Mouse (Mus musculus) kidney, postnatal 36 days (tissue): ENCODE results near the gene Serp2.
A peak's percentile ranks its signal among the peaks of the same experiment; 100 is the strongest.

Source experiments
- DNase-seq, 2 experiments: peaks; one replicate each; pipeline ENCODE4 v3.0.0; 2021 to 2022; ENCODE audit warnings: mixed read lengths in 2 of 2

The Serp2 gene

DNA sequence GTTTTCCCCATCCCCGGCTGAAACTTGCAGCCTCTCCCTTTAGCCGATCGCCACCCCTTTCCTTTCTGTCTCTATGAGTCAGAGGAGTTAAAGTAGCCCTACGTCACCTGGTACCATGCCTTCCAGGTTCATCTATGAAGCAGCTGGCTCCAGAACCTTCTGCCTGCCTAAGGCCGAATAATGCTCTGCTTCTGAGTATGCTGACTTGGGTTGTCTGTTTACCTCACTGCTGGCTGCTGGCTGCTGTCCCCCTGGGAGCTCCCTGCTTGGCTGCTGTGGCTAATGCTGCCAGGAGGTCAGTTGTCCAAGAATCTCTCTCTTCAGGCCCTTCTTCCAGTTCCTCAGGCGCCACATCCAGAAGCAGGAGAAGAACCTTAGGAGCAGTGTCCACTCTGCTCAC lies 30.2 kb downstream of the Serp2 start:
- no peak for DNase-seq

- DNase-seq: no peak
Measured at GRCm38 (mm10) chr14:76523344-76523743, 33.3 kb downstream of the Serp2 start.

- no peak for DNase-seq
Measured at GRCm38 (mm10) chr14:76521308-76521707, 35.4 kb downstream of the Serp2 start.

GRCm38 (mm10) chr14:76520606-76521005 lies 36.1 kb downstream of the Serp2 start:
- peak in 1 of 2 experiments; percentile 51 for DNase-seq

GRCm38 (mm10) chr14:76518217-76518616 lies 38.5 kb downstream of the Serp2 start:
- no peak for DNase-seq

DNA sequence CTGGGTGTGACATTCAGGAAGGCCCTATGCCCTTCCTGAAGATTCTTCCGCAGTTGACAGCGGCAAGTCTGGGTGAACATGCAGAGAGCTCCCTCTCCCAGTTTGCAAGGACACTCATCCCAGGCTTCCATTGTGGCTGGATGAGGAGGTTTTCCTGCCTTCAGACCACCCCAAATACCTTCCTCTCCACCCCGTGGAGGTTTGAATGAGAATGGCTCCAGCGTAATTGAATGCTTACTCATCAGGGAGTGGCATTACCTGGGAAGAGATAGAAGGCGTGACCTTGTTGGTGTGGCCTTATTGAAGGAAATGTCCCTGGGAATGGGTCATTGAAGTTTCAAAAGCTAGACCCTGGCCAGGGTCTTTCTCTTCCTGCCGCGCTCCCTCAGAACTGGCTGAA lies 41.1 kb downstream of the Serp2 start:
- no peak for DNase-seq

DNA sequence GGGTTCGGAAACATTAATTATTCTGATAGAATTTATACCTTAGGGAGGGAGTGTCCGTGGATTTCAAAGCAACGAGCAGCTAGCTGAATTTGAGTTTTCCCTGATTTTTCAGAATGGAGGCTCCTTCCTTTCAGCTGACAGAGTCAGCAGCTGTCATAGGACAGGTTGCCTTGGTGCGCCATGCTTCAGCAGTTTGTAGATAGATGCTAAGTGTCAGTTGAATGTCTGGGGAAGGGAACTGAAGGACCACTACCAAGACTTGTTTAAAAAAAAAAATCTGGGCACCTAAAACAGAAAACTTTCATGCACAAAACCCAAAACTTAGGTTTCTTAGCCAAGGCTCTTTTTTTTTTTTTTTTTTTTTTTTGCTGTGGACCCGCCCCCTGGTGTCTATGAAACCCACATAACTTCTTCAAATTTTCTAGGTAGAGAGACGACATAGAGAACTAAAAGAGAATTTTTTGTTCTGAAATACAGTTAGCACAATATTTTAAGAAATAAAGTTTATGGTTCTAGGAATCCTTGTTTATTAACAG lies 42.6 kb downstream of the Serp2 start:
- DNase-seq: no peak

GRCm38 (mm10) chr14:76513395-76514049 lies 43.2 kb downstream of the Serp2 start:
- DNase-seq: peak in 1 of 2 experiments; percentile 18

DNA sequence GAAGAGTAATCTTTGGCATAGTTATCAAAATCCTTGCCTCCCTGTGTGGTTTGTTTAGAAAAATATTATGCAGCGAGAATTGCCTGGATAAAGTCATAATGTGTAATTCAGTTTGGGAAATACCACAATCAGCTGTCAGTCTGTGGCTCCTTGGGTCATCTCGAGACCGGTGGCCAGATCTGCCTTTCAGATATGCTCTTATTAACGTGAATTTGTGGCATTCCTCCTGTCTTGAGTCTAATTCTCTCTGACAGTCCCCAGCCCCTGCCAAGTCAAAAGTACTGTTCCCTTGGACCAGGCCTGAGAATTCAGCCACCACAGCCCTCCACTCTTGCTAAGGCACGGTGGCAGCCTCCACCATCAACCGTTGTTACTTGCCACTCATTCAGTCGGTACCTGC lies 44.7 kb downstream of the Serp2 start:
- no peak for DNase-seq

DNA sequence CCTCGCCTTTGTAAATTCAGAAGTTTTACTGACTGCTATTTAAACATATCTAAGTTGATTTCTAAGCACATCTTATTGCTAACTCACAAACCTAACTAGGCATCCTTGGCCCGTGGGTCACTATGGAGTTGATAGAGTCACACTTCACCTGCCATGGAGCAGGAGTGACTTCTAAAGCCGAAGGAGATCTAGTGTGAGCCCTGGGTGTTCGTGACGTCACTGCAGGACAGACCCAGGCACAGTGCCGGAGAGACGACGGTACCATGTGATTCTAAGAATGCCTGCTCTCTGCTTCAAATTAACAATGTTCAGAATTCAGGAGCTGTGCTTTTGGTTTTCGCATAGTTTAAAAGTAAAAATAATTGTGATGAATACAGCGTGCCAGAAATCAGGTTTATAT lies 48.0 kb downstream of the Serp2 start:
- peak; percentile 42 to 61 for DNase-seq

DNA sequence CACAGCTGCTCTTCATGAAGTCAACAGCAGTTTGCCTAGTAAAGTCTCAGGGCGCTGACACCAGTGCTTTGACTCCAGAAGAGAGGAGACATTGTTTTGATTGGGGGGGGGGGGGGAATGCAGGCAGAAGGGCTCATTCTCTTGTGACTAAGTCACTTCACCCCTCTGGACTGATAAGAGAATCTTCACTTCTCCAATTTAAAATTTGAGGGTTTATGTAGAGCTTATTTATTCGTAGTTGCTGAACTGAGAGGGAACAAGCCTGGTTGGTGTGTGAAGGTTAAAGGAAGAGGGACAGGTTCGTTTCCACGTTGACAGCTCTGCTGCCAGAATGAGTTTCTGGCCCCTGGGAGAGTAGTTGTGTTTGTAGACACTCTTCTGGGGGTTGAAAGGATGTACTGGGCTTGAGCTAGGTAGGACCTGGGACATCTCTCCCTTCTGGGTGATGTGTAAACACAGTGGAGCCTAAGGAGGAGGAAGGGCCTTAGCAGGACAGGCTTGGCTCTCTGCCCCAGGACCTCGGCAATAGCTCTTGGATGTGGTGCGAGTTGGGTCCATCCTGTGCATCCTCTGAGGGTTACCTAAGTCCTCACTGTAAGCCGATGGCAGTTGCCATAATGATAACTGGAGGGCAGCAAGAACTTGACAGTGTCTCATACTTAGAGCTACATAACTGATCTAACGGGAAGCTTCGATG lies 48.7 kb downstream of the Serp2 start:
- peak in 1 of 2 experiments; percentile 45 for DNase-seq

DNA sequence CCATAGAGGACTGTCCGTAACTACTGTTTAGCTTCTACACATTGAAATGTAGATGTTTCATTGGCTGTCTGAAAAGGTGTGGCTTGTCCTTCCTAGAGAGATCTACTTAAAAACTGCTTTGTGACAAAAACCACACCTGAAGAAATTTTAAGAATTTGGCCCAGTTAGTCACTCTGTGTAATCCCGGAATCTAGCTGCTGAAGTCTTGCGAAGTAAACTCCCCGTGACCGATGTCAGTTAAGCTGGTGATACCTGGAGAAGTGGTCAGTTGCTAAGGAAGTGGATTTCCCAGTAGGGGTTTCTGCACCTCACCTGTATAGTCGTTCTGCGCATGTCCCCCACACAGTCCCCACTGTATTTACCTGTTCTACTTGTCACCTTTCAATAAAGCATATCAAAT lies 49.3 kb downstream of the Serp2 start:
- DNase-seq: no peak

DNA sequence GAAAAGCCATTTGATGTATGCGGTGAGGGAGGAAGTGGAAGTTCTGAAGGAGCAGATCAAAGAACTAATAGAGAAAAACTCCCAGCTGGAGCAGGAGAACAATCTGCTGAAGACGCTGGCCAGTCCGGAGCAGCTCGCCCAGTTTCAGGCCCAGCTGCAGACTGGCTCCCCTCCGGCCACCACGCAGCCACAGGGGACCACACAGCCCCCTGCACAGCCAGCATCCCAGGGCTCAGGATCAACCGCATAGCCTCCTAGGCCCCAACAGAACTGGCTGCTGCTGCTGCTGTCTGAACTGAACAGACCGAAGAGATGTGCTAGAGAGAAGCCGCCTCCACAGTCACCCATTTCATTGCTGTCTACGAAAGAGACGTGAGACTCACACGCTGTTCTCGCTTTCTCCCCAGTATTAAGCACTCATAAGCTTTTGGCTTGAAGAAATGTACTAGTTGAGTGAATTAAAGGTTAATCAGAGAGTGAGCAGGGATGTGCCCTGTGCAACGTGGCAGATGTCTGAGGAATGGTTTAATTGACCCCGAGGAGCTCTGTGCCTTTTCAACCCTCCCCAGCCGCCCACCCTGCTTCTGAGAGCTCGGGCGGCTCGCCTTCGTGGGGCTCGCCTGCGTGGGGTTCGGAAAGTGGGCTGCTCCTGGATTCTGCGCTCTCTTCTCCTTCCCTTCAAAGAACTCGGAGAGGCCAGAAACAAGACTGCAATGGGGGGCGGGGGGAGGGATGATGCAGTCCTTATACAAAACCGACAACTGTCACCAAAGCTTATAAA lies 50.1 kb downstream of the Serp2 start:
- DNase-seq: peak in 1 of 2 experiments; percentile 38

- peak; percentile 93 to 94 for DNase-seq
Measured at GRCm38 (mm10) chr14:76505439-76506220, 51.1 kb downstream of the Serp2 start.

- no peak for DNase-seq
Measured at GRCm38 (mm10) chr14:76505101-76505438, 51.6 kb downstream of the Serp2 start.

GRCm38 (mm10) chr14:76504121-76504737 lies 52.5 kb downstream of the Serp2 start:
- DNase-seq: peak; percentile 96

DNA sequence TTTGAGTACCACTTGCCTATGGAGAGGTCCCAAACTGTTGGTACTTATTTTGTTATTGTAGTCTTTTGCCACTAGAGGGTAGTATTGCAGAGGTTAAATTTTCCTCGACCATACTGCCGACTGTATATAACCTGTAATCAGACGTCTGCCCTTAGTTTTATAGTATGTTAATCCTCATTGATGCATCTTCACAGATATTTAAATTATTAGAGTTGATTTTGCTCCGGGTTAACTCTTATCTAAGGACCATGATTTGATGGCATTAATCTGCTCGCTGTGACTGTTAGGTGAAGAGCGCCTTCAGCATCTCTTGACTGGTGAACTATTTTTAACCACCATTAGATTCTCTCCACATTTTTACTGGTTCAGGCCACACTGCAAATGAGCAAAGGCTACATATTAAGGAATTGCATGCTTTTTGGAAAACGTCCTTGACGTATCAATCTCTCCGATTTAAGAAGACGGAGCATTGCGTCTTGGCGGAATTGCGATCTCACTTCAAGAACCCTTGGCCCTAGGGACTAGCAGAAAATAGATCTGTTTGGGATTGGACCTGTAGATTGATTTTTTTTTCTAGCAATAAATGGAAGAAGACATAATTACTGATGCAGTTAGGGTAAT lies 53.3 kb downstream of the Serp2 start:
- no peak for DNase-seq

DNA sequence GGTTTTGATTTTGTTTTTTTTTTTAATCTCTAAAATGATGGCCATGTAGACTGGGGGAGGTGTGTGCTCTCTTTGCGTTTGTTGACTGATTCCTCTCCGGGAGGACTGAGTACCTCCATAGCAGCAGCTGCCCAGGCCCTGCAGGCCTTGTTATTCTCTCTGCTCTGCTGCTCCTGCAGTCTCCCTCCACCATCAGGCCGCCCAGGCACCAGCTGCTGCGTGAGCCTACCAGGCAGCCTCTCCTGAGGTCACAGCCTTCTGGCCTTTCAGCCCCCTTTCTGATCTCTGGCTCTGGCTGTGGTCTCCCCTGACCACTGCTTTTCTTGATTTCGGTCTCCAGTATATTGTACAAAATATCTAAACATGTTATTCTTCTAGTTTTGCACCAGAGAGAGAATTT lies 56.7 kb downstream of the Serp2 start:
- DNase-seq: no peak

DNA sequence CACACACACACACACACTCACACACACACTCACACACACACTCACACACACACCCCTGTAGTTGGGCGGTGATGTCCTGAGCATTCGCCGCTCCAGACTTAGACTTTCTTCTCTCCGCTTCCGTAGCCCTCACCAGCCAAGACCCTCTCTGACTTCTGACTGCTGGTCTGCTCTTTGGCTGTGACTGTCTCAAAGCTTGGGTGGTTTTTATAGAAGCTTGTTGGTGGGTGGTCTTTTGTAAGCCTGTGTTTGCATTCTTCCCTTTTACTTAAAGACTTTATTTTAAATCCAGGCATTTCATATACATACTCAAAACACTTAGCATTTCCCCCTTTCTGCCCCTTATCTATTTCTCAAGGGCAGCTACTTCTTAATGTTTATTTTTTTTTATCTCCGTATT lies 57.2 kb downstream of the Serp2 start:
- DNase-seq: no peak

GRCm38 (mm10) chr14:76498210-76498609 lies 58.5 kb downstream of the Serp2 start:
- DNase-seq: no peak

DNA sequence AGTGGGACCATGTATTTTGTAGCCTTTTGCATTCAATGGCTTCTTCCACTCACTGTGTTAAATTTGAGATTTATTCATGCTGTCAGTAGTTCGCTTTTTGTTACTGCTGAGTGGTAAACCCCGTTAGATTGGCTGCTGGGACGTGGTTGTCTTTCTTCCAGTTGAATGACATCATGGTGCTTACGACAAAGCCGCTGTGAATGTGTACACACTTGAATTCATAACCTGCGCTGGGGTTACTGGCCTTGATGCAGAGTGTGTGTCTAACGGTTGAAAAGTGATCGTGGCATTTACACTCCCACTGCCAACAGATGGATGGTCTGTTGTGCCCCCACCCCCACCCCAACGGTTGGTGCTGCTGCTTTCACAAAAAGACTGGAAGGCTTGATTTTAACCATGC lies 59.5 kb downstream of the Serp2 start:
- DNase-seq: no peak

GRCm38 (mm10) chr14:76495022-76495421 lies 61.7 kb downstream of the Serp2 start:
- DNase-seq: no peak
